ENCODE assay signal across 8 mouse cellular contexts in genomic region chr14:60771057-60771456, GRCm38 (mm10). TPM values are rescaled to one million over a fixed set of nuclear protein-coding genes. Genes with fewer than 3 reads are reported as not detected.
A peak's percentile ranks its signal among the peaks of the same experiment; 100 is the strongest.
DNase-seq lines count a peak whose midpoint lies in the region; ATAC-seq and TF ChIP-seq lines count a peak whose summit lies in the region.

No protein-coding gene starts in this region.

- ATAC-seq in forebrain, embryonic 14.5 days, result peak; percentile 86
- peak; percentile 82 for ATAC-seq in neural tube, embryonic 15.5 days (ENCODE audit: low FRiP score)

- H3K36me3 ChIP-seq in forebrain, embryonic 14.5 days (ENCODE audit: control insufficient read depth, insufficient read depth, low read length), result no peaks in the 10 kb centered on the region
- no peaks in the 10 kb centered on the region for H3K36me3 ChIP-seq in neural tube, embryonic 15.5 days
- no peaks in the 10 kb centered on the region for H3K36me3 ChIP-seq in thymus, adult 2 months (ENCODE audit: control insufficient read depth, insufficient read depth, low read length)

- H3K27me3 ChIP-seq in forebrain, embryonic 14.5 days (replicated peaks; ENCODE audit: control insufficient read depth, insufficient read depth, low read length), result no peaks in the 10 kb centered on the region
- no peaks in the 10 kb centered on the region for H3K27me3 ChIP-seq in neural tube, embryonic 15.5 days (replicated peaks)
- H3K27me3 ChIP-seq in thymus, adult 2 months (ENCODE audit: control insufficient read depth, insufficient read depth, low read length), result no peaks in the 10 kb centered on the region

- H3K4me3 ChIP-seq in forebrain, embryonic 14.5 days (ENCODE audit: low read depth, low read length), result peak overlapping the region; percentile 13
- peak overlapping the region; percentile 57 for H3K4me3 ChIP-seq in layer of hippocampus, adult 2 months
- H3K4me3 ChIP-seq in lung, adult 2 months (replicated peaks; ENCODE audit: extremely low read depth, low read depth, low read length), result peak overlapping the region; percentile 58
- H3K4me3 ChIP-seq in neural tube, embryonic 15.5 days (replicated peaks), result peak overlapping the region; percentile 38
- H3K4me3 ChIP-seq in thymus, adult 2 months (ENCODE audit: control insufficient read depth, insufficient read depth, low read length), result 0 out of 2 replicates have a peak overlapping the region, but pooled peaks have one; percentile 10

- no peaks in the 10 kb centered on the region for H3K9me3 ChIP-seq in forebrain, embryonic 14.5 days (replicated peaks; ENCODE audit: control insufficient read depth, low read length)
- no peaks in the 10 kb centered on the region for H3K9me3 ChIP-seq in neural tube, embryonic 15.5 days (replicated peaks)

- peak; percentile 69 for DNase-seq in ES-CJ7 (ENCODE audit: low read depth, low spot score)
- DNase-seq in cerebellum, adult 11 months, result peak; percentile 73
- peak; percentile 86 for DNase-seq in forebrain, embryonic 14.5 days (ENCODE audit: low spot score)
- peak; percentile 84 for DNase-seq in heart, postnatal 4 days
- peak; percentile 52 to 77 for DNase-seq in layer of hippocampus, adult 2 months (ENCODE audit: low spot score in 2 of 2)
- DNase-seq in lung, adult 2 months, result peak; percentile 81
- DNase-seq in thymus, adult 2 months, result peak; percentile 78

- TF ChIP-seq POLR2A in lung, adult 2 months (IDR thresholded peaks at IDR 0.05; ENCODE audit: borderline replicate concordance, extremely low read depth, low read depth, low read length), result no peak
- TF ChIP-seq POLR2A in thymus, adult 2 months (IDR thresholded peaks at IDR 0.05; ENCODE audit: control insufficient read depth, extremely low read depth, insufficient read depth, low read length, poor library complexity), result no peak

- peak overlapping the region; percentile 36 for H3K4me2 ChIP-seq in forebrain, embryonic 14.5 days (ENCODE audit: low read length)
- H3K4me2 ChIP-seq in neural tube, embryonic 15.5 days, result peak overlapping the region; percentile 59

- no peaks in the 10 kb centered on the region for H3K4me1 ChIP-seq in forebrain, embryonic 14.5 days (ENCODE audit: control insufficient read depth, insufficient read depth, low read length)
- H3K4me1 ChIP-seq in lung, adult 2 months (ENCODE audit: control insufficient read depth, insufficient read depth, low read length), result peaks cover 6% of the 10 kb centered on the region; the same call in 1 of the 2 replicates
- no peaks in the 10 kb centered on the region for H3K4me1 ChIP-seq in neural tube, embryonic 15.5 days
- no peaks in the 10 kb centered on the region for H3K4me1 ChIP-seq in thymus, adult 2 months (replicated peaks; ENCODE audit: control insufficient read depth, insufficient read depth, low read length)

- WGBS in forebrain, embryonic 14.5 days, result 4% methylated on average over 8 of the region's 8 CpGs
- WGBS in lung, adult 2 months, result 5% methylated on average over 8 of the region's 8 CpGs
- 5% methylated on average over 8 of the region's 8 CpGs for WGBS in neural tube, embryonic 15.5 days
- WGBS in thymus, adult 2 months, result 1% methylated on average over 8 of the region's 8 CpGs

- no peak overlapping the region for H3K9ac ChIP-seq in forebrain, embryonic 14.5 days (ENCODE audit: low read length)
- H3K9ac ChIP-seq in neural tube, embryonic 15.5 days (replicated peaks), result no peak overlapping the region

- no peak overlapping the region for H3K27ac ChIP-seq in forebrain, embryonic 14.5 days (ENCODE audit: low read depth, low read length)
- H3K27ac ChIP-seq in layer of hippocampus, adult 2 months, result peak overlapping the region; percentile 72
- H3K27ac ChIP-seq in neural tube, embryonic 15.5 days (replicated peaks), result no peak overlapping the region; the same call in 1 of the 2 replicates
- no peak overlapping the region for H3K27ac ChIP-seq in thymus, adult 2 months (ENCODE audit: control insufficient read depth, insufficient read depth, low read length)

- peak; percentile 97 for TF ChIP-seq CTCF in layer of hippocampus, adult 2 months (conservative IDR thresholded peaks at IDR 0.05)
- peak; percentile 83 for TF ChIP-seq CTCF in lung, adult 2 months (IDR thresholded peaks at IDR 0.05; ENCODE audit: insufficient read depth, low read length)
- peak; percentile 91; the same call in 1 of the 2 replicates for TF ChIP-seq CTCF in thymus, adult 2 months (IDR thresholded peaks at IDR 0.05; ENCODE audit: borderline replicate concordance, control insufficient read depth, extremely low read depth, insufficient read depth, low read length, poor library complexity)

RNA-seq across cellular contexts. Expression of gene C1qtnf9, which starts 3.1 kb away (rescaled TPM):
- not detected in 2 replicates for polyA plus RNA-seq in forebrain, embryonic 14.5 days (2014; fragmentation: Nextera tagmentation; extraction: Ambion mirVana)
- total RNA-seq in heart, postnatal 4 days (2021), result 10 to 100 TPM; 13.0 to 16.1 TPM
- total RNA-seq in layer of hippocampus, adult 2 months (2021), result under 1 TPM; 0.29 to 0.44 TPM
- polyA plus RNA-seq in lung, adult 2 months (2012; rRNA removed), result 1.2 and 2.0 TPM in 2 replicates
- polyA plus RNA-seq in neural tube, embryonic 15.5 days (2015; fragmentation: Nextera tagmentation; extraction: Ambion mirVana), result 0.49 and 0.55 TPM in 2 replicates
- 2.7 and 4.1 TPM in 2 replicates for polyA plus RNA-seq in thymus, adult 2 months (2012; rRNA removed)

RNA-seq across cellular contexts. Expression of gene Mipep, which starts 13.3 kb away (rescaled TPM):
- polyA plus RNA-seq in forebrain, embryonic 14.5 days (2014; fragmentation: Nextera tagmentation; extraction: Ambion mirVana), result 22.9 and 24.4 TPM in 2 replicates
- 10 to 100 TPM; 48.0 to 50.8 TPM for total RNA-seq in heart, postnatal 4 days (2021)
- total RNA-seq in layer of hippocampus, adult 2 months (2021), result 10 to 100 TPM; 31.1 to 33.9 TPM
- polyA plus RNA-seq in lung, adult 2 months (2012; rRNA removed), result 7.6 and 9.1 TPM in 2 replicates
- polyA plus RNA-seq in neural tube, embryonic 15.5 days (2015; fragmentation: Nextera tagmentation; extraction: Ambion mirVana), result 18.8 and 19.5 TPM in 2 replicates
- 10.3 and 13.7 TPM in 2 replicates for polyA plus RNA-seq in thymus, adult 2 months (2012; rRNA removed)
